Mouse (Mus musculus) ES-Bruce4 (cell line): ENCODE results near the gene Nsun5. TPM values are rescaled to one million over a fixed set of nuclear protein-coding genes. Genes with fewer than 3 reads are reported as not detected.

Source experiments
- H3K27ac ChIP-seq: 2 replicates; pipeline ENCODE4 v1.5.1; 2012; ENCODE audit warnings: low read length, inconsistent platforms; ENCODE audit not compliant: insufficient read depth
- H3K27me3 ChIP-seq: 2 replicates; pipeline ENCODE4 v1.6.1; 2012; ENCODE audit warnings: mild to moderate bottlenecking, low read length, inconsistent platforms; ENCODE audit not compliant: control insufficient read depth, poor library complexity, insufficient read depth, severe bottlenecking
- H3K36me3 ChIP-seq: 2 replicates; pipeline ENCODE4 v1.6.1; 2012; ENCODE audit warnings: inconsistent platforms, mild to moderate bottlenecking, low read length, moderate library complexity; ENCODE audit not compliant: control insufficient read depth, poor library complexity, insufficient read depth, severe bottlenecking
- H3K4me1 ChIP-seq: one replicate; pipeline ENCODE4 v1.8.1; 2011; ENCODE audit warnings: low read length; ENCODE audit not compliant: control insufficient read depth, insufficient read depth
- H3K4me3 ChIP-seq: 2 replicates; pipeline ENCODE4 v1.5.1; 2011; ENCODE audit warnings: low read depth, mild to moderate bottlenecking, low read length
- H3K9ac ChIP-seq: 2 replicates; pipeline ENCODE4 v1.6.1; 2012; ENCODE audit warnings: low read depth, mild to moderate bottlenecking, inconsistent platforms; ENCODE audit not compliant: poor library complexity, severe bottlenecking
- H3K9me3 ChIP-seq: replicated peaks from 2 replicates; pipeline ENCODE4 v1.6.1; 2012; ENCODE audit warnings: mild to moderate bottlenecking, low read length, inconsistent platforms; ENCODE audit not compliant: control insufficient read depth, poor library complexity, insufficient read depth, severe bottlenecking
- CTCF ChIP-seq: IDR thresholded peaks from one replicate; pipeline ENCODE4 v1.8.1; 2011; ENCODE audit warnings: low read depth, low read length
- EP300 ChIP-seq: IDR thresholded peaks from 2 replicates; pipeline ENCODE4 v1.6.1; 2011; ENCODE audit warnings: low read depth, low read length; ENCODE audit not compliant: insufficient read depth
- POLR2A ChIP-seq: IDR thresholded peaks from one replicate; pipeline ENCODE4 v1.8.1; 2011; ENCODE audit warnings: low read length; ENCODE audit not compliant: insufficient read depth
- polyA plus RNA-seq: library from polyadenylated mRNA; stranded (reverse); fragments of >200 nt; gene quantifications from 2 replicates; pipeline ENCODE4 v1.2.4, GENCODE M21; 2011; ENCODE audit warnings: low read depth; ENCODE audit not compliant: missing spikeins, insufficient read depth, insufficient read length

Gene Nsun5
- polyA plus RNA-seq, 1 experiment: 18.8 TPM

DNA sequence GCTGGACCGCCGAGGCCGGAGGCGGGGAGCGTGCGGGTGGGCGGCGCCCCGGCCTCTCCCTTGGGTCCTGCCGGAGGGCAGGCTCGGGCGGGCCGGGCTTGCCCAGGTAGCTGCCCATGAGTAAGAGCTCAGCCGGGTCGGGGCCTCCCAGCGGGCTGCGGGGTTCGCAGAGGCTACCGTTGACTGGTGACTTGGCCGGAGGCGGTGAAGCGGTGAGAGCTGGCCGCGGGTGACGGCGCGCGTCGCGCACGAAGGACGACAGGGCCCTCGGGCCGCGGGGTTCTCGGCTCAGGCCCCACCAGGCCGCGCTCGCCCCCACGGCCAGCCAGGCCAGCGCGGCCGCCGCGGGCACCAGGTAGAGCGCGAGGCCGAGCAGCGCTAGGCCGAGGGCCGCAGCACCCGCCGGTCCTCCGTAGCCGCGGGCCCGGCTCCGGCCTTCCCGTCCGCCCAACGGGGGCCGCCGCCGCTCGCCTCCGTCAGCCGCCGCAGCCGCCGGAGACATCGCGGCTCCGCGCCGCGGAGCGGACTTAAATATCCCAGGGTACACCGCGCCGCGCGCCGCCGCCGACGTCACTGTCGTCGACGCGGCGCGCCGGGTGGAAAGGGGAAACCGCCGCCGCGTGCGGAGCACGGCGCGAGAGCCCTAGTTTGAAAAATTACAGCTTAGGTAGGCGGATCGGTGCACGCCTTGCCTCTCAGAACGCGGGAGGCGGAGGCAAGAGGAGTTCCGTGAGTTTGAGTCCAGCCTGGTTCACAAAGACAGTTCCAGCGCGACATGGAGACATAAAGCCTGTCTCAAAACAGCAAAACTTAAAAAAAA is 24.5 kb downstream of the Nsun5 start, which contains the start of gene Pom121:
TSS of gene Pom121 (minus strand) at position 543 of the 820 bp plus-strand sequence.
- TF ChIP-seq EP300: no peak
- TF ChIP-seq CTCF: no peak
- TF ChIP-seq POLR2A: no peak
- Histone ChIP-seq H3K9me3 (no peaks in the 10 kb centered on the region), H3K27me3 (no peaks in the 10 kb centered on the region), H3K4me3 (peak within 1 kb of the TSS; percentile 94), H3K36me3 (peaks cover 25% of the 10 kb centered on the region), H3K4me1 (no peaks in the 10 kb centered on the region), H3K9ac (peak within 1 kb of the TSS; percentile 97), H3K27ac (peak within 1 kb of the TSS; percentile 27; the same call in 1 of the 2 replicates)

- no peaks in the 10 kb centered on the region for H3K4me1 ChIP-seq
- peak; percentile 39 for TF ChIP-seq CTCF
- no peak for TF ChIP-seq POLR2A
- peaks cover 13% of the 10 kb centered on the region for H3K36me3 ChIP-seq
- H3K9ac ChIP-seq: no peak overlapping the region; the same call in 1 of the 2 replicates
- H3K4me3 ChIP-seq: no peak overlapping the region
- no peak overlapping the region for H3K27ac ChIP-seq
- no peaks in the 10 kb centered on the region for H3K9me3 ChIP-seq
- H3K27me3 ChIP-seq: no peaks in the 10 kb centered on the region
These were observed 26.1 kb downstream of the Nsun5 start for GRCm38 (mm10) chr5:135395826-135396225.

- Histone ChIP-seq H3K9ac (no peak overlapping the region), H3K4me1 (no peaks in the 10 kb centered on the region)
- TF ChIP-seq EP300: no peak
- TF ChIP-seq POLR2A: no peak
- no peak for TF ChIP-seq CTCF
These were observed 29.6 kb downstream of the Nsun5 start for GRCm38 (mm10) chr5:135399382-135399781.

DNA sequence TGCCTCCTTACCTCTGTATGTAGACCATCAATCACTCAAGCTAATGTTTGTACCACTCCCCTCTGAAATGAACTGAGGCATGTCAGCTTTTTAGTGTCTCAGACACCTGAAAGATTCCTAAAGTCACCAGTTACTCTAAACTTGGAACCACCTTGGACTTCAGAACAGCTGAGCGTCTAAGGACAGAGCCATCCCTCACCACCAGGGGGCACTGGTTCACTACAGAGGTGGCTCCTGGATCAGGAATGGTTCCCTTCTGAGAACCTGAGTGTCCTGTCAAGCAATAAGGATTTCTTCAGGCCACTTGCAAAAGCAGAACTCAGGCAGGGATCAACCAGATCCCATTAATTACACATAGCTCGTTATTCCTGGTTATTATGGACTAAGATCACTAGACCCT is 30.5 kb downstream of the Nsun5 start:
- no peak overlapping the region for H3K9ac ChIP-seq

More at GRCm38 (mm10) chr5:135399382-135399781, 29.6 kb downstream of the Nsun5 start:
- Histone ChIP-seq H3K36me3 (no peaks in the 10 kb centered on the region), H3K27ac (no peak overlapping the region), H3K27me3 (no peaks in the 10 kb centered on the region), H3K9me3 (no peaks in the 10 kb centered on the region), H3K4me3 (no peak overlapping the region)

GRCm38 (mm10) chr5:135404623-135405022 is 34.9 kb downstream of the Nsun5 start:
- no peak for TF ChIP-seq EP300
- no peak for TF ChIP-seq CTCF
- no peak for TF ChIP-seq POLR2A
- Histone ChIP-seq H3K27ac (no peak overlapping the region), H3K9me3 (no peaks in the 10 kb centered on the region), H3K9ac (no peak overlapping the region), H3K4me1 (no peaks in the 10 kb centered on the region), H3K27me3 (no peaks in the 10 kb centered on the region), H3K4me3 (peak overlapping the region; percentile 1; the same call in 1 of the 2 replicates), H3K36me3 (no peaks in the 10 kb centered on the region)

More for the DNA sequence above, 30.5 kb downstream of the Nsun5 start:
- Histone ChIP-seq H3K27me3 (no peaks in the 10 kb centered on the region), H3K4me3 (no peak overlapping the region), H3K9me3 (no peaks in the 10 kb centered on the region), H3K27ac (no peak overlapping the region), H3K36me3 (no peaks in the 10 kb centered on the region), H3K4me1 (no peaks in the 10 kb centered on the region)
- no peak for TF ChIP-seq EP300
- peak; percentile 97 for TF ChIP-seq CTCF

- TF ChIP-seq EP300 (no peak), CTCF (no peak), POLR2A (no peak)
- H3K36me3 ChIP-seq: no peaks in the 10 kb centered on the region
- H3K27me3 ChIP-seq: no peaks in the 10 kb centered on the region
- H3K4me3 ChIP-seq: no peak overlapping the region
- H3K9me3 ChIP-seq: no peaks in the 10 kb centered on the region
- no peak overlapping the region for H3K9ac ChIP-seq
- no peak overlapping the region for H3K27ac ChIP-seq
- H3K4me1 ChIP-seq: no peaks in the 10 kb centered on the region
These were observed 35.7 kb downstream of the Nsun5 start for GRCm38 (mm10) chr5:135405437-135405836.
